Mouse (Mus musculus) T-helper 17 cell (primary cell): ENCODE measurements at regions not wholly inside any gene's neighbourhood (a gene's known extent, or its start where the extent isn't known, plus 50 kb on each side); places are given as distances from the start of the nearest gene placed in this dataset.

Experiments used
- in situ Hi-C, 2 experiments: fragments of 300-600 bp; cut with MboI, MseI; formaldehyde crosslinking; loops; 1 replicate in 1 of 2; 2 replicates in 1 of 2; pipeline ENCODE4 v1.15.1; 2025; ENCODE audit warnings: high pct_unique_total_duplicates in 2 of 2

- in situ Hi-C loops: no loop called here
Measured at GRCm38 (mm10) chr1:41065130-41065529, 259.7 kb downstream of the Tmem182 start.

DNA sequence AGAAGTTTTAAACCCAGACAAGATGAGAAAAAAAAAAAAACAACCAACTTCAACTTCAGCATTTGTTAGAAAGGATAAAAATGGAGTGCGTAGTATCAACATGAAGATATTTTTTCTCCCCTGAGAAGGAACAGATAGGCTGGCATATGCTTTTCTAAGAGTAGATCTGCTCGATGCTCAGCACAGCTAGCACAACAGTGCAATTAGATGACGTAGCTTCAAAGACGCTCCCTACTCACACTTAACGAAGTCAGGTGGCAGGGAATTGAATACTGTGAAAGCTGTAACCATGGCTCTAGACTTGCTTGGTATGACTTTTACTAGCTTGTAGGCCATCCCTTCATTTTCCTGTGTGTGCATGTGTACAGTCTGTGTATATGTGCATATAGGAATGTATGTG lies 299.5 kb downstream of the Tmem182 start:
- in situ Hi-C loops: no loop called here

- in situ Hi-C loops: no loop called here
Measured at GRCm38 (mm10) chr1:41121636-41122175, 316.3 kb downstream of the Tmem182 start.

DNA sequence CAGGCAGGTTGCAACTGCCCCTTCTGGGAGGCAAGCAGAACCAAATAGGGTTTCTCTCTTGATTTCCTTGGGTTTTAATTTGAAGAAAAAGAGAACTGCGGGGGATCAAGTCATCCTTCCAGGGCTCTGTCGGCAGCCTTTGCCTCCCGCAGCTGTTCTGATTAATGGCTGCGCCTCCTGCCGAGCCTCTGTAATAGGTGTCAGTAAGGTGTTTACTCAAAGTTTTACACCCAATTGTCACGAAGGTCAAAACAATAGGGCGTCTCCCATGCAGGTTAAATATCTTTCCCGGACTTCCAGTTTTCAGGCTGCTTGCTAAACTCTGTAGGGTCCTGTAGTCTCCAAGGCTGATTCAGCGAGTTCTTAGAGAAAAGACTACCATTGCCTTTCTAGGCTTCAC lies 326.0 kb downstream of the Tmem182 start:
- in situ Hi-C loops: no loop called here

- in situ Hi-C loops: no loop called here
Measured at GRCm38 (mm10) chr1:41133143-41133542, 327.7 kb downstream of the Tmem182 start.

DNA sequence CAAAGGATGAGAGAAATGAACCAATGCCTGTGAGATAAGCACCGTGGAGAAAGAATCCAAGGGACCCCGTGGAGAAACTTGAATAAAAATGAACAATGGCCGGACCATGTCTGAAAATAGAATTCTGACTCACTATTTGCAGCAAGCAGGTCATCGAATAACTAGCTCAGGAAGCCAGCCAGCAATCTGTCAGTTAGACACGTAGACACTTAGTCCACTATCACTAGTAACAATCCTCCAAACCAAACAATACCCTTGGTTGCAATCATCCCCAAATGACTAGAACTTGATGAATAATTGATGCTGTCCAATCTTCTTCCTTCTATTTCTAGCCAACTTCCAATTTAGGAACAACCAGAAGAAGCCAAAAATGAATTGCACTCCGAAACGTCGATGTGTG lies 328.5 kb downstream of the Tmem182 start:
- in situ Hi-C loops: no loop called here

GRCm38 (mm10) chr1:41139725-41140124 lies 334.3 kb downstream of the Tmem182 start:
- in situ Hi-C loops: no loop called here

DNA sequence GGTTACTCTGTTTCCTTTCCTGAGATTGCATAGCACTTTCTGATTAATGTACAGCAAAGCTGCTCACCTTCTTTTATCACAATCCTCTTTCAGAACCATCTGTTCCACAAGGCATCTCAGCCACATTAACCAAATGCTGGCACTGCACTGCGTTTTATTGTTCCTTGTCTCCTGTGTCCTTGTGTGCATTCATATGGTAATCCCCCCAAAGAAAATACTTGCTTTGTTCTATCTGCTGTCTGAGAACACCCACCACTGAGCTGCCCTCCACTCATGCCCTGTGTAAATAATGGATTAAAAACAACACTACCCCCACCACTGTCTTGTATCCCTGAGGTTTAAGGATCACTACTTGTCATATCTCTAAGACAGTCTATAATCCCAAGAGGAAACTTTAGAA lies 335.1 kb downstream of the Tmem182 start:
- in situ Hi-C loops: no loop called here

DNA sequence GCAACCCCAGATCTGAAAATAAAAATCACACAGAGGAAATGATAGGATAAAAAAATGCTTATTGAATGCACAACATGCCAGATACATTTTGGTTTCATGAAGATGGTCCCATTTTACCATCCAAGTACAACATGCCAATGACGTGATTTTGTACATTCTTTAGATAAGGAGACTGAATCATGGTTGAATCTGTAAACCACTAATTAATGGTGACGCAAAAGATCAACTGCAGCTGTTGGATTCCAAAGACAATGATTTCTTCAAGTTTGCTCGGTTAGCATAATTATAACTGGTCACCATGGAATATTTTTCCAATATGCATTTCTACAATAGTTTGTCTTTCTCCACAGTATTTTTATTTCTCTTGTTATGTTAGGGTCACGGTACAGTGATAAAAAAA lies 336.6 kb downstream of the Tmem182 start:
- in situ Hi-C loops: no loop called here

- in situ Hi-C loops: no loop called here
Measured at GRCm38 (mm10) chr1:41152516-41152915, 347.1 kb downstream of the Tmem182 start.

GRCm38 (mm10) chr1:41153174-41153999 lies 348.0 kb downstream of the Tmem182 start:
- in situ Hi-C loops: no loop called here

DNA sequence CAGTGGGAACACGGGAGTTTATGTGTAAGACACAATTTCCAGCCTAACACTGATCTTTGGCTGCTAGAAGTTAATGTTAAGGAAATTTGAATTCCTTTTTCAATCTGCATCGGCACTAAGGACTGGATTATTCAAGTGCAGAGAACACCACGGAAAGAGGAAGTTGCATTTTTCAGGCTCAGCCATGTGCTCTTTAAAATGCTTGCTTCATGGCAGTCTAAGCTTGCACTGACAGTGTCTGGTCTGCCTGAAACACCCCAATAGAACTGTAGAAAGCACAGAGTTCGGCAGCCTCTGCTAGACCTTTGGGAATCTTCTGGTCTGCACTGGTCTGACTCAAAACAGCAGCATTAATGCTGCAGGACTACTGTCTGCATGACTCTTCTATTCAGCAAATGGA lies 348.8 kb downstream of the Tmem182 start:
- in situ Hi-C loops: no loop called here

DNA sequence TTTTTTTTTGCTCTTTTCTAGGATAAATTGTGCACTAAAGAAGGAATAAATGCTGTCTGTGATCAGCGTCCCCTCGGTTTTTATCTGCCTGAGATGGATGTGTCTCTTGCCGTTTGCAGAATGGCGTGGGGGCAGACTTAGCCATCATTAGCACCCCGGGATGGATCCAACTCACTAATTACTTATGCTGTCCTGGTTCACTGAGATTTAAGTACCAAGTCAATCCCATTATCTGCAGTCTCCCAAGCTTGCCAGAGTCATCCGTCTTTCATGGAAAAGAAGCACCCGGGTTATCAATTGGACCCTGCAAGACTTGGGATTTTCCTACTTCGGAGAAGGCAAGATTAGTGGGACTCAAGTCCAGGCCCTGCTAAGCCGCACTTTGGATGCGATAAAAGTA lies 351.5 kb downstream of the Tmem182 start:
- in situ Hi-C loops: no loop called here

GRCm38 (mm10) chr1:41157651-41158513 lies 352.5 kb downstream of the Tmem182 start:
- in situ Hi-C loops: no loop called here

DNA sequence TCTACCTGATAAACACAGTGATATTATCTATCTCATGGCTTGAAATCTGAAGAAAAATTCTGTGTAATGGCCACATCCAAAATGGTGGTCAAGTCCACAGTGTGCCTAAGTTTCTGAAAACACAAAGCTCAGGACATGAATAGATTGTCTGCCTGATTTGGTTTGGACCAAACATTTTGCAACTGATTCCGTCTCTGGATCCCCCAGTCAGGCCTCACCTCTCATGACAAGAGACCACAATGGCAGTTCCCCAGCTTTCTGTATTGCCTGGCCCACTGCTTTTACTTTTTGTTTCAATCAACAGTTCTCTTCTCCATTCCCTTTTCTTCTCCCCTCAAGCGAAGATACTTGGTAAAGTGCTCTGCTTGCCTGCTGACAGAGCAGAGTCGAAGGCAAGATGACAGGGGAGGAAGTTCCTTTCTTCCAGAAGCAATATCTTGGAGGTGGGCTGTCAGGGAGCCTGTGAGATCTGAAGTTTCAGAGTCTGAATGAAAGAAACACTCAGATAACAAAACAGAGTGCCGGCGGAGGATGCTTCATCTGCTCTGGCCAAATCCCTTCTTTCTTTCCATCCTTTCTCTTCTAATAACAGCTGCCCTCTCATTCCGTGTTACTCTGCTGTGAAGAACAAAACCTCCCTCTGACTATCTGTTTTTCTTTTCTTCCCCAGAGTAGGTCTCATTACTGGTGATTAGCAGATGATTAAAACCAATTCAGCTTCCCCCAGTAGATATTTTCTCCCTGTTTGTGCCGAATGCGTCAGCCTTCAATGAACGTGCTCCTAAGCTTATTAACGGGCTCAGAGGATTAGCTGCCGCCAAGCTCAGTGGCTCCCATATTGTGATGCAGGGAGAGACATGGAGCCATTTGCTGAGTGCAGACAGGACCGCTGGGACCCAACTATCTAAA lies 360.7 kb downstream of the Tmem182 start:
- in situ Hi-C loops: no loop called here

- in situ Hi-C loops: no loop called here
Measured at GRCm38 (mm10) chr1:41166787-41167420, 361.5 kb downstream of the Tmem182 start.

GRCm38 (mm10) chr1:41186991-41187390 lies 381.6 kb downstream of the Tmem182 start:
- in situ Hi-C loops: no loop called here

GRCm38 (mm10) chr1:41212876-41213275 lies 407.5 kb downstream of the Tmem182 start:
- in situ Hi-C loops: no loop called here

DNA sequence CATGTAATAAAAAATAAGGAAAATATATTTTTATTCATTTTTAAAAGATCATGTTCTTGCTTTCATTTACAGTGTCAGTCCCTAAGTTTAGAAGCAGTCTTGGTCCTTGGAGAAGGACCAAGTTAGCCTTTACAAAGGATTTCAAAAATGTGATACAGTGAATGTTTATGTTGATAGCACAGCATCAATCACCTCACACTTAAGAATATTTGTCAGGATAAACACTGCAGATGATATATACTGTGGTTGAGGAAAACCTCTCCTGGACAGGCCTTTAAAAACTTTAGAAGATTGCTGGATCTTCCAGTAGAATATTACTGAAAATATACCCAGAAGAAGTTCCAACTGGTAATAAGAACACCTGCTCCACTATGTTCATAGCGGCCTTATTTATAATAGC lies 420.4 kb downstream of the Tmem182 start:
- in situ Hi-C loops: no loop called here

GRCm38 (mm10) chr1:41235335-41235734 lies 429.9 kb downstream of the Tmem182 start:
- in situ Hi-C loops: no loop called here

GRCm38 (mm10) chr1:41243000-41243399 lies 437.6 kb downstream of the Tmem182 start:
- in situ Hi-C loops: no loop called here
